In the genomic region with DNA sequence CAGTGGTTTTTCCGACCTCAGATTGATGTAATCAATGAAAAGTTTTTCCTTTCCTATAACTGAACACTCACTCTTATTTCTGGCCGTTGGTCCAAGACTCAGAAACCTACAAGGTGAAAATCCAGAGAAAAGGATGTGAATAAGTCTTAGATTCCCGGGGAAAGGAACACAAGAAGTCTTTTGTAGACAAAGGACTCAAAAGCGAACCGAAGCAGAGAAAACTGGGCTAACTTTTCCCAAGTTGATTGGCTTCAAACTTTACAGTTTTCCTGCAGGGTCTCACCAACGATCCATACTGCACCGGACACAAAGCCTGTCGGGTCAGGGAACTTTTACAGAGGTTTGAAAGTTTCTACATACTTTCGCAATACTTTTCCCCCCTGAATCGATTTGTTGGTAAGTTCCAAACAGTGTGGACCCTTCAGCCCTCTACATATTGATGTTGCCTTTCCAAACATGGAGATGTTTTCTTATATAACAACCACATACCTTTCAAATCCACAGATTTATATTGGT, we compare ENCODE assay signal across 8 mouse cellular contexts. TPM values are rescaled to one million over a fixed set of nuclear protein-coding genes. Genes with fewer than 3 reads are reported as not detected.
DNase-seq lines count a peak whose midpoint lies in the region; ATAC-seq lines count a peak whose summit lies in the region.

A gene (minus strand): TSS at position 214 of the 516 bp plus-strand sequence.

- H3K27me3 ChIP-seq in lung, embryonic 15.5 days: peaks cover 86% of the 10 kb centered on the region
- H3K27me3 ChIP-seq in embryonic facial prominence, embryonic 12.5 days: peaks cover 69% of the 10 kb centered on the region
- H3K27me3 ChIP-seq in heart, embryonic 15.5 days: peaks cover 73% of the 10 kb centered on the region
- H3K27me3 ChIP-seq in stomach, embryonic 14.5 days (ENCODE audit: control insufficient read depth, insufficient read depth, low read length): peaks cover 38% of the 10 kb centered on the region

- no peak for ATAC-seq in lung, embryonic 15.5 days (ENCODE audit: borderline replicate concordance, extremely low read depth, low FRiP score, low TSS enrichment)
- no peak for ATAC-seq in embryonic facial prominence, embryonic 12.5 days (ENCODE audit: insufficient number of reproducible peaks, insufficient read depth, low FRiP score, low TSS enrichment)
- no peak for ATAC-seq in heart, embryonic 15.5 days (replicated peaks; ENCODE audit: insufficient number of reproducible peaks, insufficient read depth, low FRiP score, low read depth)
- no peak for ATAC-seq in stomach, embryonic 14.5 days (ENCODE audit: insufficient number of reproducible peaks, insufficient read depth, low FRiP score, low read depth)

- H3K9me3 ChIP-seq in lung, embryonic 15.5 days: no peaks in the 10 kb centered on the region
- H3K9me3 ChIP-seq in embryonic facial prominence, embryonic 12.5 days: no peaks in the 10 kb centered on the region
- H3K9me3 ChIP-seq in heart, embryonic 15.5 days (replicated peaks): no peaks in the 10 kb centered on the region
- H3K9me3 ChIP-seq in stomach, embryonic 14.5 days (ENCODE audit: control insufficient read depth, low read depth, low read length): no peaks in the 10 kb centered on the region

- peaks cover 6% of the 10 kb centered on the region; the same call in 1 of the 2 replicates for H3K4me1 ChIP-seq in lung, embryonic 15.5 days
- H3K4me1 ChIP-seq in embryonic facial prominence, embryonic 12.5 days: no peaks in the 10 kb centered on the region
- peaks cover 4% of the 10 kb centered on the region; the same call in 1 of the 2 replicates for H3K4me1 ChIP-seq in heart, embryonic 15.5 days (replicated peaks)
- H3K4me1 ChIP-seq in stomach, embryonic 14.5 days (ENCODE audit: control insufficient read depth, insufficient read depth, low read length): no peaks in the 10 kb centered on the region

- 20% methylated on average over 10 of the region's 10 CpGs for WGBS in lung, embryonic 15.5 days
- 19% methylated on average over 10 of the region's 10 CpGs for WGBS in embryonic facial prominence, embryonic 12.5 days
- 32% methylated on average over 10 of the region's 10 CpGs for WGBS in heart, embryonic 15.5 days
- WGBS in stomach, embryonic 14.5 days: 25% methylated on average over 10 of the region's 10 CpGs

- H3K27ac ChIP-seq in lung, embryonic 15.5 days: peak within 1 kb of the TSS; percentile 90
- H3K27ac ChIP-seq in embryonic facial prominence, embryonic 12.5 days: peak within 1 kb of the TSS; percentile 96
- H3K27ac ChIP-seq in heart, embryonic 15.5 days: peak within 1 kb of the TSS; percentile 86
- peak within 1 kb of the TSS; percentile 89 for H3K27ac ChIP-seq in stomach, embryonic 14.5 days (ENCODE audit: low read length)

- no peak for DNase-seq in lung, postnatal 36 days
- DNase-seq in left cerebral cortex, postnatal 4 days: no peak
- no peak for DNase-seq in cerebellum, postnatal 10 days
- no peak for DNase-seq in spleen, postnatal 36 days (ENCODE audit: low spot score in 2 of 2)

- intact Hi-C loops in left cerebral cortex, postnatal 4 days (cut with DNase I): loop anchor here (10.0 kb wide), 1 partner anchor 316 kb away; no protein-coding TSS in a partner anchor

- no peaks in the 10 kb centered on the region for H3K36me3 ChIP-seq in lung, embryonic 15.5 days
- no peaks in the 10 kb centered on the region for H3K36me3 ChIP-seq in embryonic facial prominence, embryonic 12.5 days
- no peaks in the 10 kb centered on the region for H3K36me3 ChIP-seq in heart, embryonic 15.5 days
- H3K36me3 ChIP-seq in stomach, embryonic 14.5 days (ENCODE audit: control insufficient read depth, insufficient read depth, low read length): no peaks in the 10 kb centered on the region

- peak within 1 kb of the TSS; percentile 64 for H3K4me3 ChIP-seq in lung, embryonic 15.5 days
- H3K4me3 ChIP-seq in embryonic facial prominence, embryonic 12.5 days: peak within 1 kb of the TSS; percentile 64
- peak within 1 kb of the TSS; percentile 68 for H3K4me3 ChIP-seq in heart, embryonic 15.5 days
- peak within 1 kb of the TSS; percentile 58 for H3K4me3 ChIP-seq in stomach, embryonic 14.5 days (ENCODE audit: low read depth, low read length)

- peak within 1 kb of the TSS; percentile 59 for H3K4me2 ChIP-seq in lung, embryonic 15.5 days
- peak within 1 kb of the TSS; percentile 63 for H3K4me2 ChIP-seq in embryonic facial prominence, embryonic 12.5 days (replicated peaks)
- peak within 1 kb of the TSS; percentile 65 for H3K4me2 ChIP-seq in heart, embryonic 15.5 days
- peak within 1 kb of the TSS; percentile 46 for H3K4me2 ChIP-seq in stomach, embryonic 14.5 days (replicated peaks; ENCODE audit: low read depth, low read length)

- peak within 1 kb of the TSS; percentile 66 for H3K9ac ChIP-seq in lung, embryonic 15.5 days
- peak within 1 kb of the TSS; percentile 97 for H3K9ac ChIP-seq in embryonic facial prominence, embryonic 12.5 days
- peak within 1 kb of the TSS; percentile 66 for H3K9ac ChIP-seq in heart, embryonic 15.5 days
- H3K9ac ChIP-seq in stomach, embryonic 14.5 days (replicated peaks; ENCODE audit: low read depth, low read length): peak within 1 kb of the TSS; percentile 90

RNA-seq across cellular contexts. Expression of the gene that starts here (rescaled TPM):
- polyA plus RNA-seq in lung, embryonic 15.5 days (2015; fragmentation: Nextera tagmentation; extraction: Ambion mirVana): 600 and 609 TPM in 2 replicates
- 584 and 638 TPM in 2 replicates for polyA plus RNA-seq in embryonic facial prominence, embryonic 12.5 days (2016; fragmentation: Nextera tagmentation; extraction: Ambion mirVana)
- 503 and 529 TPM in 2 replicates for polyA plus RNA-seq in heart, embryonic 15.5 days (2015; fragmentation: Nextera tagmentation; extraction: Ambion mirVana)
- total RNA-seq in left cerebral cortex, postnatal 4 days (2021): 10 to 100 TPM; 46.2 to 52.1 TPM
- 340 and 380 TPM in 2 replicates for polyA plus RNA-seq in stomach, embryonic 14.5 days (2014; fragmentation: Nextera tagmentation; extraction: Ambion mirVana)
